Mouse (Mus musculus): Measurements from ENCODE around the gene Ccdc8. TPM values are rescaled to one million over a fixed set of nuclear protein-coding genes. Genes with fewer than 3 reads are reported as not detected.
"Not testable (repeated sequence)": the region's sequence is repeated elsewhere in the genome, so short reads cannot be mapped to it uniquely, and the experiment has no call there.

The Ccdc8 gene
- polyA plus RNA-seq, 1 experiment from 2014 or later: 29.4 TPM

DNA sequence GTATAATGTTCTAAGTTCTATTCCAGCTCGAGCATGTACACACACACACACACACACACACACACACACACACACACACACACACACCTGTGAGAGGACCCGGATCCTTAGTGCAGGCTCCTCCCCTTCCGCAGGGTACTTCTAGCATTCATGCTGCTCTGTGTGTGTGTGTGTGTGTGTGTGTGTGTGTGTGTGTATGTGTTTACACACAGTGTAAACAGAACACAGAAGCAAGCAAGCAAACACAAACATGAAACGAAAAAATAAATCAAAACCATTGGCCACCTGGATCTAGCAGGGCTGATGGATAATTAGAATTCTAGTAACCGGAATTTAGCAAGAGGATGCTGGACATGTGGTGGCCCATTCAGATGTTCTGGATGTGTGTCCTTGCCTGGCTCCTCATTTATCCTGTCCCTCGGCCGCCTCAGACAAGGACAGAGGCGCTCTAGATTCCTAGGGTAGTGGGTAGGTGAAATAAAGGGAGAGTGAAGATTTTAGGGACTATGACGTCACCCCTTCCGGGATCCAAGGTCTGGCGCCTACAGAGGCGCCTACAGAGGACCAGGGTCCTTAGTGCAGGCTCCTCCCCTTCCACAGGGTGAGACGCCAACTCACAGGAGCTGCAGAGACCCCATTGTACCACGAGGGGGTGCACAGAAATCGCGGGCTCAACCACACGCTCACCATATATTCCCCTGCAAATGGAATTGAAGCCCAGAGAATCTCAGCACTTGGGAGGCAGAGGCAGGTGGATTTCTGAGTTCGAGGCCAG lies 41.5 kb upstream of the Ccdc8 start:
- H3K4me3 ChIP-seq: no peak overlapping the region
- no peaks in the 10 kb centered on the region for H3K9me3 ChIP-seq (replicated peaks)
- ATAC-seq (ENCODE audit: insufficient number of reproducible peaks, low FRiP score): peak; percentile 63
- H3K27ac ChIP-seq (ENCODE audit: poor library complexity, severe bottlenecking): no peak overlapping the region
- H3K9ac ChIP-seq: no peak overlapping the region
- WGBS: 27% methylated on average over 18 of the region's 18 CpGs
- peaks cover 35% of the 10 kb centered on the region for H3K27me3 ChIP-seq (replicated peaks)
- H3K4me2 ChIP-seq: 0 out of 2 replicates have a peak overlapping the region, but pooled peaks have one; percentile 3
- H3K4me1 ChIP-seq (replicated peaks): peaks cover 37% of the 10 kb centered on the region
- H3K36me3 ChIP-seq: no peaks in the 10 kb centered on the region

DNA sequence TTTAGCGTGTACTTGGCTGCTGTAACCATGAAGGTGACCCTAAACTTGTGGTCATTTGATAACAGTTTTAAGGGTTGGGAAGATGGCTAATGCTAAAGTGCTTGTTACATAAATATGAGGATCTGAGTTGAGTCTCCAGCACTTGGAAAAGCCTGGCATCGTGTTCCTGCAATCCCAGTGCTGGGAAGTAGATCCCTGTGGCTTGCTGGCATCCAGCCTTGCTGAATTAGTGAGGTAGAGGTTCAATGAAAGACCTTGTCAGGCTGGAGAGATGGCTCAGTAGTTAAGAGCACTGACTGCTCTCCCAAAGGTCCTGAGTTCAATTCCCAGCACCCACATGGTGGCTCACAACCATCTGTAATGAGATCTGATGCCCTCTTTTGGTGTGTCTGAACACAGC lies 38.7 kb upstream of the Ccdc8 start:
- 61% methylated on average over 2 of the region's 2 CpGs for WGBS
- not testable (repeated sequence) for H3K4me2 ChIP-seq; H3K27ac ChIP-seq (ENCODE audit: poor library complexity, severe bottlenecking); H3K4me3 ChIP-seq; H3K36me3 ChIP-seq; H3K4me1 ChIP-seq (replicated peaks); ATAC-seq (ENCODE audit: insufficient number of reproducible peaks, low FRiP score); H3K9ac ChIP-seq; H3K9me3 ChIP-seq (replicated peaks)
- peaks cover 14% of the 10 kb centered on the region for H3K27me3 ChIP-seq (replicated peaks)

DNA sequence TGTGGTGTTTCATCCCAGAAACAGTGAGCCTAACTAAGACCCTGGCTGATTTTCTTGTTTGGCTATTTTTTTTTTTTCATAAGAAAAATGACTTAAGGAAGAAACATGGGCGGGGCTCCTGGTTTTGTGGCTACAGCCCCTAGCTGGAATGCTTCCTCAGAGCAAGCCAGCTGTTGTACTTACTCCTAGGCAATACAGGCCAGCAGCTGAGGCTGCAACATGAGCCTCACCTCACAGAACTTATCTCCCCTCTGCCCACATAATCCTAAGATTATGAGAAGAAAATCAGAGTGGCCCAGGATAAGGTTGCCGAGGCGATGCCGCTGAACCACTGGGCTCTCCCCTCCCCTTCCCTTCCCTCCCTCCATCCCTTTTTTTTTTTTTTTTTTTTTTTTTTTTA lies 36.8 kb upstream of the Ccdc8 start:
- Histone ChIP-seq H3K27me3 (replicated peaks) (peaks cover 16% of the 10 kb centered on the region), H3K36me3 (no peaks in the 10 kb centered on the region), H3K27ac (ENCODE audit: poor library complexity, severe bottlenecking) (no peak overlapping the region), H3K4me3 (no peak overlapping the region), H3K9ac (no peak overlapping the region), H3K4me1 (replicated peaks) (0 out of 2 replicates have a peak, but pooled peaks cover 5% of the 10 kb centered on the region), H3K9me3 (replicated peaks) (no peaks in the 10 kb centered on the region), H3K4me2 (no peak overlapping the region)
- no peak for ATAC-seq (ENCODE audit: insufficient number of reproducible peaks, low FRiP score)
- WGBS: 53% methylated on average over 4 of the region's 4 CpGs

DNA sequence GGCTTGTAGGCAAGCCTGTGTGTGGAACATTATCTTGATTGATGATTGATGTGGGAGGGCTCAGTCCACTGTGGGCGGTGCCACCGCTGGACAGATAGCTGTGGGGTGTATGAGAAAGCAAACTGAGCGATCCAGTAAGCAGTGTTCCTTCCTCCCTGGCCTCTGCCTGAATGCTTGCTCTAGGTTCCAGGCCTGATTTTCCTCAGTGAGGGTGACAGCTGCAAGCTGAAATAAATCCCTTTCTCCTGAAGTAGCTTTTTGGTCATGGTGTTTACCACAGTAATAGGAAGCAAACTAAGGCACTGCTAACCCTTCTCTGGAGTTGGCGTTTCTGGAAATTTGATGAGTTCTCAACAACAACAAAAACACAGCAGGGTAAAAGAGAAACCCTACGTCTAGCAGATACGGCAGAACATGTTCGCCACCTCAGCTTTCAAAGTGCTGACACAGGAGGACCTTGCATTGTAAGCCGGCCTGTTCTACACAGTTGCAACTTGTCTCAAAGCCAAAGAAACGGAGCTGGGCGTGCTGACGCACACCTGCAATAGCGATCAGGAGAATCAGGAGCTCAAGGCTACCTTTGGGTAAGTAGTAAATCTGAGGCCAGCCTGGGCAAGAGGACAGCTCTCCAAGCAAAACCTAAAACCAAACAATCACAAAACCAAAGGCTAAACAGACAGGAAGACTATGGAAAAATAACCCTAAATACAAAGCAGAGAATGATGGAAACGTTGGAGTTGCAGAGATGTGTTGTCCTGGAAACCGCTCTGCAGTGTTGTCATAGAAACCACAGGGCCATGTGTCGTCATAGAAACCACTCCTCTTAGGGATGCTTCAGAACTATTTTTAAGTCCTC lies 35.9 kb upstream of the Ccdc8 start:
- Histone ChIP-seq H3K4me3 (no peak overlapping the region), H3K9me3 (replicated peaks) (no peaks in the 10 kb centered on the region), H3K4me2 (no peak overlapping the region), H3K36me3 (no peaks in the 10 kb centered on the region), H3K9ac (no peak overlapping the region), H3K27me3 (replicated peaks) (peaks cover 25% of the 10 kb centered on the region), H3K4me1 (replicated peaks) (0 out of 2 replicates have a peak, but pooled peaks cover 5% of the 10 kb centered on the region), H3K27ac (ENCODE audit: poor library complexity, severe bottlenecking) (no peak overlapping the region)
- WGBS: 70% methylated on average over 15 of the region's 15 CpGs
- ATAC-seq (ENCODE audit: insufficient number of reproducible peaks, low FRiP score): no peak

DNA sequence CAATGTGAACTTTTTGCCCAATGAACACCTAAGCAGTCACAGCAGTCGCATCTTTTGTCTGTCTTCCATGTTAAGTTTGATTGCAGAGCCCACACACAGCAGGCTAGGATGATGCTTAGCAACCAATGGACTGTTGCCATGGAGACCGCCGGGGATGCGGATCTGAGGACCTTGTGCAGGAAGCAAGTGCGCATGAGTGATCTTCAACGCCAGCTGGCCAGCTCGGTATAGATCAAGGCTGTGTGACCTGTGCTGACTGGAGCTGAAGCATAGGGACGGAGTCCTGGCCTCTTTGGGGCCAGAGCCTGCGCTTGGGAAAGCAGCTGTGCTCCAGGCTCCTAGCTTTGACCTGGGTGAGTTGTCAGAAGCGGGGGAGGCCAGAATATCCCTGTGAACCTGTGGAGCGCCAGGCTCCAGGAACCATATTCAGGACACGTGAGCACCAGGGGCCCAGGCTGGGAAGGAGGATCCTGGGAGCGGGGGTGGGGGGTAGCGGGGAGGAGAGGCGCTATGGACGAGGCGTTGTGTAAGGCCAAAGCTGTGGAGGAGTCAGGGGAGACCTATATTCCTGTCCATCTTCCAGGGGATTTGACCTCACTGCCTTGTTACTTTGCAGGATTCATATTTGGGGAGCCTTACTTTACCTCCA lies 32.8 kb upstream of the Ccdc8 start, which contains the start of gene Pnmal1:
Pnmal1 (plus strand) TSS at position 141 of the 649 bp plus-strand sequence.
- Histone ChIP-seq H3K4me2 (peak within 1 kb of the TSS; percentile 8; the same call in 1 of the 2 replicates), H3K9me3 (replicated peaks) (no peaks in the 10 kb centered on the region), H3K9ac (no peak within 1 kb of the TSS), H3K27ac (ENCODE audit: poor library complexity, severe bottlenecking) (no peak within 1 kb of the TSS), H3K4me1 (replicated peaks) (0 out of 2 replicates have a peak, but pooled peaks cover 5% of the 10 kb centered on the region), H3K4me3 (no peak within 1 kb of the TSS), H3K27me3 (replicated peaks) (peaks cover 29% of the 10 kb centered on the region), H3K36me3 (no peaks in the 10 kb centered on the region)
- no peak; the same call in 1 of the 2 replicates for ATAC-seq (ENCODE audit: insufficient number of reproducible peaks, low FRiP score)
- 24% methylated on average over 17 of the region's 17 CpGs for WGBS

DNA sequence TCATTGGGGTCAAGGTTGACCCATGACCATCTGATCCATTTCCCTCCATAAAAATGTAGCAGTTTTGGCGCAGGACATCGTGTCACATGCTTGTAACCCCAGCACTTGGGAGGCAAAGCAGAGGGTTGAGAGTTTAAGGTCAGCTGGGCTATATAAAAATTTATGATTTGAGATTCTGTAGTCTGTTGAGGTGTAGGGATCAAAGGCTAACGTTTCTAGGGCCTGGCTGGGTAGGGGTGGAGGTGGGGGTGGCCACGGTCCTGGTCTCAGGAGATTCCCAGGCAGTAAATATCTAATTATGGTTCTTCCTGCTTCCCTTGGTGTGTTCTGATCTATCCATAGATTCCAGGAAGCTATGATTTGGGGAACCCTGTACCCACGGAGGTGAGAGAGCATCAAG lies 30.8 kb upstream of the Ccdc8 start:
- Histone ChIP-seq H3K4me1 (replicated peaks) (0 out of 2 replicates have a peak, but pooled peaks cover 5% of the 10 kb centered on the region), H3K9me3 (replicated peaks) (no peaks in the 10 kb centered on the region), H3K27me3 (replicated peaks) (peaks cover 29% of the 10 kb centered on the region), H3K4me2 (no peak overlapping the region), H3K9ac (no peak overlapping the region), H3K36me3 (no peaks in the 10 kb centered on the region), H3K27ac (ENCODE audit: poor library complexity, severe bottlenecking) (no peak overlapping the region), H3K4me3 (no peak overlapping the region)
- ATAC-seq (ENCODE audit: insufficient number of reproducible peaks, low FRiP score): no peak
- WGBS: 73% methylated on average over 5 of the region's 5 CpGs

DNA sequence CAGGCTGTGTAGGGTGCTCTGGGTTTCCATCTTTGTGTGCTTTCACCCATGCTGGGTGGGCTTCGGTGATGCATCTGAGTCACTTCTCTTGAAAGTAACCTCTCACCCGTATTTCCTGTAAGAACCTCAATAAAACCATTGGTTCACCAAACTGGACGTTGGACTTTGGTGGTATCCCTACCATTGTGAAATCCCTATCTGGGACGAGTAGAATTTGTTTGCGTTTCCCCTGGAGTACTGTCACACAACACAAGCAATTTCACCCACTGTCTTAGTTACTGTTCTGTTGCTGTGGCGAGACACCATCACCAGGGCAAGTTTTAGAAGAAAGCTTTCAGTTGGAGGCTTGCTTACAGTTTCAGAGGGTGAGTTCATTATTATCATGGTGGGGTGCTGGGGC lies 24.1 kb upstream of the Ccdc8 start:
- Histone ChIP-seq H3K36me3 (no peaks in the 10 kb centered on the region), H3K27ac (ENCODE audit: poor library complexity, severe bottlenecking) (no peak overlapping the region), H3K27me3 (replicated peaks) (no peaks in the 10 kb centered on the region), H3K4me1 (replicated peaks) (no peaks in the 10 kb centered on the region; the same call in 1 of the 2 replicates), H3K9ac (no peak overlapping the region), H3K4me3 (no peak overlapping the region), H3K9me3 (replicated peaks) (peaks cover 12% of the 10 kb centered on the region), H3K4me2 (no peak overlapping the region)
- WGBS: 79% methylated on average over 6 of the region's 6 CpGs
- ATAC-seq (ENCODE audit: insufficient number of reproducible peaks, low FRiP score): no peak

DNA sequence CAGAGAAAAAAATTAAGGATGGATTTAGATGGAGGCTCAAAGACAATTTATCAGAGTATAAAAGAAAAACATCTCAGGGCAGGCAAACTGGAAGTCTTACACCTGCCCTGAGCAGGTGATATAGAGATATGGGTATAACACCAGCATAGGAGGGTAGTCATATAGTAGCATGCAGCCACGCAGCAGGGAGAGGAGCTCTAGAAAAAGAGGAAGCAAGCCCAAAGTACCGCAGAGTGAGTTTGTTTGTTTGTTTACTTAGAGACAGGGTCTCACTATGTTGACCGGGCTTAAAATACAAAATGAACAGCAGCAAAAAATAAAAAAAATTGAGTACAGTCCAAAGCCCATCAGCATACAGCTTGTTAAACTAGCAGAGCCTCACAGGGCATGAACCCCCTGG lies 21.3 kb upstream of the Ccdc8 start:
- no peak overlapping the region for H3K4me2 ChIP-seq
- H3K4me1 ChIP-seq (replicated peaks): peaks cover 9% of the 10 kb centered on the region
- no peak for ATAC-seq (ENCODE audit: insufficient number of reproducible peaks, low FRiP score)
- no peak overlapping the region for H3K9ac ChIP-seq
- H3K27me3 ChIP-seq (replicated peaks): no peaks in the 10 kb centered on the region
- peak overlapping the region; percentile 28 for H3K27ac ChIP-seq (ENCODE audit: poor library complexity, severe bottlenecking)
- no peak overlapping the region for H3K4me3 ChIP-seq
- 80% methylated on average over 3 of the region's 3 CpGs for WGBS
- H3K36me3 ChIP-seq: no peaks in the 10 kb centered on the region
- H3K9me3 ChIP-seq (replicated peaks): peaks cover 12% of the 10 kb centered on the region

DNA sequence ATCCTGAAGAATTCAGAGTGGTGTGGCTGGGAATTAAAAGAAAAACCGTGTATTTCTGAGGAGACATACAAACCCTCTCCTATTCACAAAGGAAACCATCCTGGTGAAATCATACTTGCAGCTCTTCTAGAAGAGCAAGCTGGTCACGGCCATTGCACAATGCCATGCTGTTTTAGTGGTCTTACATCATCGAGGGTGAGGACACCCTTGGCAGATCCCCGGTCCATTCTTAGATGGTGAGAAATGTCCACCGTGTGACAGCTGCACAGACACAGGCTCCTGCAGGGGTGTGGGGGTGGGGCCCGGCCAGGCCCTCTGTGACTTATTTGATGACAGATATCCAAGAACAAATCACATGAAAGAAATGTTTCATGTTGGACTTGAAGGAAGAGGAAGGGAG lies 18.5 kb upstream of the Ccdc8 start:
- WGBS: 30% methylated on average over 6 of the region's 6 CpGs
- ATAC-seq (ENCODE audit: insufficient number of reproducible peaks, low FRiP score): 0 out of 2 replicates have a peak, but pooled peaks have one; percentile 54
- H3K4me2 ChIP-seq: no peak overlapping the region
- peak overlapping the region; percentile 34; the same call in 1 of the 2 replicates for H3K27ac ChIP-seq (ENCODE audit: poor library complexity, severe bottlenecking)
- H3K4me1 ChIP-seq (replicated peaks): peaks cover 13% of the 10 kb centered on the region
- H3K4me3 ChIP-seq: no peak overlapping the region
- no peak overlapping the region for H3K9ac ChIP-seq
- H3K9me3 ChIP-seq (replicated peaks): peaks cover 12% of the 10 kb centered on the region
- no peaks in the 10 kb centered on the region for H3K27me3 ChIP-seq (replicated peaks)
- H3K36me3 ChIP-seq: no peaks in the 10 kb centered on the region

DNA sequence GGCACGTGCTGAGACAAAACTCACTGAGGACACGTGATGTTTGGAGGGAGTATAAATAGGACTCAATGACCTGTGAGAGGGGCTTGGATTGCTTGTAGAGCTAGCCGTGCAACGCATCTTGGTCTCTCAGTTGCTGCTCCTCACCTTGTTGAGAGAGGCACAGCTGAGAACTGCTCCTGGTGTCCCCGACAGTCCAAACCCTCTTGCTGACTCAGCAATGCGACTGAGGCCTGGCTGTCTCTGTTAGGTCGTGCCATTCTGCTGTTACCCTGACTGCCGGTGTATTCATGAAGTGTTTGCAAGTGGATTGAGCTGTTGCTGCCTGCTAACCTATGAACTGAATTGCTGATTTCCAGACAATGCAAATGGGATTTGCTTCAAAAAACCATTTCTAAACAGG lies 16.2 kb upstream of the Ccdc8 start:
- Histone ChIP-seq H3K9me3 (replicated peaks) (no peaks in the 10 kb centered on the region), H3K36me3 (no peaks in the 10 kb centered on the region), H3K4me2 (no peak overlapping the region), H3K4me3 (no peak overlapping the region), H3K9ac (no peak overlapping the region), H3K27ac (ENCODE audit: poor library complexity, severe bottlenecking) (no peak overlapping the region), H3K4me1 (replicated peaks) (peaks cover 21% of the 10 kb centered on the region), H3K27me3 (replicated peaks) (no peaks in the 10 kb centered on the region)
- ATAC-seq (ENCODE audit: insufficient number of reproducible peaks, low FRiP score): no peak
- WGBS: 43% methylated on average over 8 of the region's 8 CpGs

DNA sequence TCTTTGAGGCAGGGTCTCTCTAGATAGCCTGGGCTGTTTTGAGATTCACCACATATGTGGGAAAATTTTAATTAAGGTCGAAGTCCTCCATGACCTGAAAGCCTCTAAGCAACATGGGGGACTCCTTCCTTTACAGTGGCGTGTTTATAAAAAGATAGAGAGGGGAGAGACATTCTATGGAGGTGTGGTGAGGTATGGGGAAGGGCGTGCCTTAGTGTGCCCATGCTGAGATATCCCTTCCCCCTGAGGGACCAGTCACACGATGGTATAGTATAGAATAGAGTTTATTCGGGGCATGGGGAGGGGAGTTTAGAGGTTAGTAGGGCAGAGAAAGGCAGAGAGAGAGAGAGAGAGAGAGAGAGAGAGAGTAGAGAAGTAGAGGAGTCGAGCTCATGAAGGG lies 14.3 kb upstream of the Ccdc8 start:
- Histone ChIP-seq H3K27me3 (replicated peaks) (no peaks in the 10 kb centered on the region), H3K36me3 (no peaks in the 10 kb centered on the region), H3K4me2 (no peak overlapping the region), H3K27ac (ENCODE audit: poor library complexity, severe bottlenecking) (no peak overlapping the region), H3K9ac (no peak overlapping the region), H3K4me1 (replicated peaks) (peaks cover 27% of the 10 kb centered on the region), H3K9me3 (replicated peaks) (no peaks in the 10 kb centered on the region), H3K4me3 (no peak overlapping the region)
- no peak for ATAC-seq (ENCODE audit: insufficient number of reproducible peaks, low FRiP score)
- WGBS: 67% methylated on average over 6 of the region's 6 CpGs

Data from heart, embryonic 12.5 days (tissue).